Mouse (Mus musculus): ENCODE measurements around the gene Rplp2. TPM values are rescaled to one million over a fixed set of nuclear protein-coding genes. Genes with fewer than 3 reads are reported as not detected.
"Not testable (repeated sequence)": the region's sequence is repeated elsewhere in the genome, so short reads cannot be mapped to it uniquely, and the experiment has no call there.

Rplp2 gene
- polyA plus RNA-seq, 1 experiment from 2014 or later: 1,250 TPM

DNA sequence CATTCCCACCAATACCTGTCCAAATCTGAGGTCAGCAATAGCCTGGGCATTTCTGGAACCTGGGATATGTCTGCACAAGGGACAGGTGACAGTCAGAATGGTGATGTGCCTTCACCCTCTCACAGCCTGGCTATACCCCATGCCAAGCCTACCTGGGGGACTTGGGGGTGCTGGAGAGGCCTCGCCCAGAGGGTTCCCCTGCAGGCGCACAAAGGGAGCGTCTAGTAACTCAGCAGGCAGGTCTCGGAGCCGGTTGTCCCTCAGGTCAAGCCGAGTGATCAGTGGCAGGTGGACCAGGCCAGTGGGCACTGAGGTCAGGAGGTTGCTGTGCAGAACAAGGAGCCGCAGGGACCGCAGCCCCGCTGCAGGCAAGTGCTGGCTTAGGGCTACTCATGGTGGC is 5.7 kb upstream of the Rplp2 start:
- H3K4me2 ChIP-seq (ENCODE audit: low read depth, low read length): no peak overlapping the region
- no peaks in the 10 kb centered on the region for H3K36me3 ChIP-seq (ENCODE audit: control insufficient read depth, insufficient read depth, low read length)
- WGBS: 91% methylated on average over 9 of the region's 9 CpGs
- no peak for ATAC-seq (ENCODE audit: insufficient read depth, low FRiP score)
- no peak overlapping the region for H3K4me3 ChIP-seq (replicated peaks; ENCODE audit: low read length)
- H3K9me3 ChIP-seq (replicated peaks; ENCODE audit: control insufficient read depth, low read length): no peaks in the 10 kb centered on the region
- H3K4me1 ChIP-seq (ENCODE audit: control insufficient read depth, insufficient read depth, low read length): peaks cover 28% of the 10 kb centered on the region
- H3K27ac ChIP-seq (ENCODE audit: low read length): no peak overlapping the region
- no peak overlapping the region for H3K9ac ChIP-seq (ENCODE audit: low read length)
- no peaks in the 10 kb centered on the region for H3K27me3 ChIP-seq (ENCODE audit: control insufficient read depth, insufficient read depth, low read length)

GRCm38 (mm10) chr7:141442199-141442598 is 5.0 kb upstream of the Rplp2 start:
- no peaks in the 10 kb centered on the region for H3K9me3 ChIP-seq (replicated peaks; ENCODE audit: control insufficient read depth, low read length)
- H3K4me3 ChIP-seq (replicated peaks; ENCODE audit: low read length): peak overlapping the region; percentile 51; the same call in 1 of the 2 replicates
- H3K9ac ChIP-seq (ENCODE audit: low read length): peak overlapping the region; percentile 77
- peaks cover 24% of the 10 kb centered on the region for H3K4me1 ChIP-seq (ENCODE audit: control insufficient read depth, insufficient read depth, low read length)
- no peaks in the 10 kb centered on the region for H3K27me3 ChIP-seq (ENCODE audit: control insufficient read depth, insufficient read depth, low read length)
- 94% methylated on average over 13 of the region's 13 CpGs for WGBS
- peak overlapping the region; percentile 72 for H3K4me2 ChIP-seq (ENCODE audit: low read depth, low read length)
- no peaks in the 10 kb centered on the region for H3K36me3 ChIP-seq (ENCODE audit: control insufficient read depth, insufficient read depth, low read length)
- H3K27ac ChIP-seq (ENCODE audit: low read length): no peak overlapping the region
- ATAC-seq (ENCODE audit: insufficient read depth, low FRiP score): no peak

GRCm38 (mm10) chr7:141443081-141443821 is 3.9 kb upstream of the Rplp2 start:
- Histone ChIP-seq H3K9me3 (replicated peaks; ENCODE audit: control insufficient read depth, low read length) (no peaks in the 10 kb centered on the region), H3K4me3 (replicated peaks; ENCODE audit: low read length) (peak overlapping the region; percentile 51), H3K9ac (ENCODE audit: low read length) (peak overlapping the region; percentile 77), H3K36me3 (ENCODE audit: control insufficient read depth, insufficient read depth, low read length) (no peaks in the 10 kb centered on the region), H3K4me1 (ENCODE audit: control insufficient read depth, insufficient read depth, low read length) (peaks cover 26% of the 10 kb centered on the region), H3K4me2 (ENCODE audit: low read depth, low read length) (peak overlapping the region; percentile 72), H3K27ac (ENCODE audit: low read length) (peak overlapping the region; percentile 71), H3K27me3 (ENCODE audit: control insufficient read depth, insufficient read depth, low read length) (no peaks in the 10 kb centered on the region)
- WGBS: 16% methylated on average over 12 of the region's 12 CpGs
- no peak for ATAC-seq (ENCODE audit: insufficient read depth, low FRiP score)

- Histone ChIP-seq H3K27me3 (ENCODE audit: control insufficient read depth, insufficient read depth, low read length) (no peaks in the 10 kb centered on the region), H3K27ac (ENCODE audit: low read length) (peak within 1 kb of the TSS; percentile 71), H3K9ac (ENCODE audit: low read length) (peak within 1 kb of the TSS; percentile 77), H3K4me1 (ENCODE audit: control insufficient read depth, insufficient read depth, low read length) (peaks cover 31% of the 10 kb centered on the region), H3K9me3 (replicated peaks; ENCODE audit: control insufficient read depth, low read length) (no peaks in the 10 kb centered on the region), H3K36me3 (ENCODE audit: control insufficient read depth, insufficient read depth, low read length) (0 out of 2 replicates have a peak, but pooled peaks cover 3% of the 10 kb centered on the region), H3K4me2 (ENCODE audit: low read depth, low read length) (peak within 1 kb of the TSS; percentile 72), H3K4me3 (replicated peaks; ENCODE audit: low read length) (peak within 1 kb of the TSS; percentile 51)
- ATAC-seq (ENCODE audit: insufficient read depth, low FRiP score): peak; percentile 68; the same call in 1 of the 2 replicates
- under 1% methylated on average over 25 of the region's 25 CpGs for WGBS
These were observed 3.3 kb upstream of the Rplp2 start, which contains the start of gene Pidd1 for GRCm38 (mm10) chr7:141443828-141444237. Gene Pidd1, minus strand, starts transcription at chr7:141444025.

DNA sequence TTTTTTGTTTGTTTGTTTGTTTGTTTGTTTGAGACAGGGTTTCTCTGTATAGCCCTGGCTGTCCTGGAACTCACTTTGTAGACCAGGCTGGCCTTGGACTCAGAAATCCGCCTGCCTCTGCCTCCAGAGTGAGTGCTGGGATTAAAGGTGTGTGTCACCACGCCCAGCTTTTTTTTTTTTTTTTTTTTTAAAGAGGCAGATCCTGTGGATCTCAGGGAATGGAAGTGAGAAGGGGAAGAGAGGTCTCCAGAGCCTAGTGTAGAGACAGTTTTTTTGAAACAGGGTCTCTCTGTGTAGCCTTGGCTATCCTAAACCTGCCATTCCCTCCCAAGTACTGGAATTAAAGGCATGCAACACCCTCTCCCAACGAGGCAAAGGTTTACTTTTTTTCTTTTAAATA is 796 bp upstream of the Rplp2 start:
- peaks cover 25% of the 10 kb centered on the region for H3K4me1 ChIP-seq (ENCODE audit: control insufficient read depth, insufficient read depth, low read length)
- WGBS: 65% methylated on average over 3 of the region's 3 CpGs
- H3K4me2 ChIP-seq (ENCODE audit: low read depth, low read length): peak overlapping the region; percentile 54; the same call in 1 of the 2 replicates
- peaks cover 11% of the 10 kb centered on the region; the same call in 1 of the 2 replicates for H3K36me3 ChIP-seq (ENCODE audit: control insufficient read depth, insufficient read depth, low read length)
- not testable (repeated sequence) for H3K4me3 ChIP-seq (replicated peaks; ENCODE audit: low read length); H3K27me3 ChIP-seq (ENCODE audit: control insufficient read depth, insufficient read depth, low read length); ATAC-seq (ENCODE audit: insufficient read depth, low FRiP score); H3K9me3 ChIP-seq (replicated peaks; ENCODE audit: control insufficient read depth, low read length); H3K27ac ChIP-seq (ENCODE audit: low read length); H3K9ac ChIP-seq (ENCODE audit: low read length)

DNA sequence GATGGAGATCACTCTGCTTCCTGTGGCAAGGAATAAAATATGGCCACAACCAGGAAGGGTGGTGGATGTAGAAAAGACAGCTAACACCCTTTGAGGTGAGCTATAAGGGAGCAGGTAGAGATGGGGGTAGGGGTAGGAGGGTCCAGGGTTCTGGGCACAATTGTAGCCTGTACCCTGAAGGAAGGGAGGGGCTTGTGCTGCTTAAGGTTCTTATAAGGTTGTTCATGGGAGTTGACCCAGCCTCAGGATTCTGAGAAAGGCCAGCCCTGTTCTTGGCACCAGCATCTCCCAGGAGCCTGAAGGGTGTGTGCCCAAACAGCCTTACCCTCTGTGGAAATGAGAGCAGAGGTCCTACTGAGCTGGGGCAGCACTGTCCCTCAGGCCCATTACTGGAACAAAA is 4.8 kb downstream of the Rplp2 start:
- Histone ChIP-seq H3K9me3 (replicated peaks; ENCODE audit: control insufficient read depth, low read length) (no peaks in the 10 kb centered on the region), H3K4me2 (ENCODE audit: low read depth, low read length) (no peak overlapping the region), H3K36me3 (ENCODE audit: control insufficient read depth, insufficient read depth, low read length) (peaks cover 20% of the 10 kb centered on the region; the same call in 1 of the 2 replicates), H3K9ac (ENCODE audit: low read length) (no peak overlapping the region), H3K27me3 (ENCODE audit: control insufficient read depth, insufficient read depth, low read length) (no peaks in the 10 kb centered on the region), H3K27ac (ENCODE audit: low read length) (no peak overlapping the region), H3K4me1 (ENCODE audit: control insufficient read depth, insufficient read depth, low read length) (peaks cover 7% of the 10 kb centered on the region), H3K4me3 (replicated peaks; ENCODE audit: low read length) (no peak overlapping the region)
- ATAC-seq (ENCODE audit: insufficient read depth, low FRiP score): no peak

- Histone ChIP-seq H3K4me3 (replicated peaks; ENCODE audit: low read length) (no peak overlapping the region), H3K9me3 (replicated peaks; ENCODE audit: control insufficient read depth, low read length) (no peaks in the 10 kb centered on the region), H3K4me2 (ENCODE audit: low read depth, low read length) (no peak overlapping the region), H3K36me3 (ENCODE audit: control insufficient read depth, insufficient read depth, low read length) (peaks cover 18% of the 10 kb centered on the region; the same call in 1 of the 2 replicates), H3K9ac (ENCODE audit: low read length) (no peak overlapping the region), H3K27me3 (ENCODE audit: control insufficient read depth, insufficient read depth, low read length) (no peaks in the 10 kb centered on the region), H3K4me1 (ENCODE audit: control insufficient read depth, insufficient read depth, low read length) (peaks cover 2% of the 10 kb centered on the region), H3K27ac (ENCODE audit: low read length) (no peak overlapping the region)
- WGBS: 74% methylated on average over 2 of the region's 2 CpGs
- no peak for ATAC-seq (ENCODE audit: insufficient read depth, low FRiP score)
These were observed 6.5 kb downstream of the Rplp2 start for GRCm38 (mm10) chr7:141453636-141454035.

DNA sequence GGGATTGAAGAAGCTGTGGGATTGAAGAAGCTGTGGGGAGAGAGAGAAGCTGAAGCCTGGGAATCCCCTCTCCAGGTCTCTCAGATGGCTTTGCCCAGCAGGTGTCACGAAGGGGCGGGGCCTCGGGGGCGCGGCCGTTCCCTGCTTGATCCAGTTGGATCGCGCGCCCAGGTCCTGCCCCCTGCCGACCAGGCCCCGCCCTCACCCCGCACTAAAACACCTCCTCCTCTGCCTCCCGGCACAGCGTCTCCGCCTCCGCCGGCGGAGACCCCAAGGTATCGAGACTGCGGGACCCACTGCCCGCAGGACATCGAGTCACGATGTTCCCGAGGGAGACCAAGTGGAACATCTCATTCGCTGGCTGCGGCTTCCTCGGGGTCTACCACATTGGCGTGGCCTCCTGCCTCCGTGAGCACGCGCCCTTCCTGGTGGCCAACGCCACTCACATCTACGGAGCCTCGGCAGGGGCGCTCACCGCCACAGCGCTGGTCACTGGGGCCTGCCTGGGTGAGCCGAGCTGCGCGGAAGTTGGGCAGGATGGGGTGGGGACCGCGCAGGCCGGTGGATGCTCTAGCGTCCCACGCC is 7.9 kb downstream of the Rplp2 start, which contains the start of gene Pnpla2:
Pnpla2 (plus strand) TSS at position 232 of the 585 bp plus-strand sequence.
- WGBS: under 1% methylated on average over 45 of the region's 45 CpGs
- Histone ChIP-seq H3K4me3 (replicated peaks; ENCODE audit: low read length) (peak within 1 kb of the TSS; percentile 70), H3K36me3 (ENCODE audit: control insufficient read depth, insufficient read depth, low read length) (peaks cover 17% of the 10 kb centered on the region; the same call in 1 of the 2 replicates), H3K4me1 (ENCODE audit: control insufficient read depth, insufficient read depth, low read length) (peaks cover 4% of the 10 kb centered on the region; the same call in 1 of the 2 replicates), H3K4me2 (ENCODE audit: low read depth, low read length) (peak within 1 kb of the TSS; percentile 89), H3K27me3 (ENCODE audit: control insufficient read depth, insufficient read depth, low read length) (no peaks in the 10 kb centered on the region), H3K9ac (ENCODE audit: low read length) (peak within 1 kb of the TSS; percentile 81), H3K27ac (ENCODE audit: low read length) (peak within 1 kb of the TSS; percentile 76), H3K9me3 (replicated peaks; ENCODE audit: control insufficient read depth, low read length) (no peaks in the 10 kb centered on the region)
- ATAC-seq (ENCODE audit: insufficient read depth, low FRiP score): peak; percentile 89

All from stomach, embryonic 16.5 days (tissue).